Mouse (Mus musculus): ENCODE results near the gene Rftn1.

- TF ChIP-seq CTCF (IDR thresholded peaks at IDR 0.05; ENCODE audit: extremely low read depth, insufficient read depth, low read length) (no peak), POLR2A (IDR thresholded peaks at IDR 0.05; ENCODE audit: extremely low read depth, insufficient read depth, low read length) (no peak)
Measured at GRCm38 (mm10) chr17:49989583-49989982, 200.9 kb downstream of the Rftn1 start.
